Comparison of ENCODE assay signal across 10 mouse cellular contexts in the genomic region with DNA sequence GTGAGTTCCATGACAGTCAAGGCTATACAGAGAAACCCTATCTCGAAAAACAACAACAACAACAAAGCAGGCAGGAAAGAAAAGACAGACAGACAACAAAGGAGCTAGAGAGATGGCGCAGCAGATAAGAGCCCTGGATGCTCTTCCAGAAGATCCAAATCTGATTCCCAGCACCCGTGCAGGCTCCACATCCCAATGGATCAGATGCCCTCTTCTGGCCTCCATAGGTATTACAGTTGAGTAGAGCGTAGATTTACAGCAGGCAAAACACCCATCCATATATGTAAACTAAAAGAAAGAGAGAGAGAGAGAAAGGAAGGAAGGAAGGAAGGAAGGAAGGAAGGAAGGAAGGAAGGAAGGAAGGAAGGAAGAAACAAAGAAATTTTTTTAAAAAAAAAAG. TPM values are rescaled to one million over a fixed set of nuclear protein-coding genes. Genes with fewer than 3 reads are reported as not detected.
DNase-seq lines count a peak whose midpoint lies in the region; ATAC-seq and TF ChIP-seq lines count a peak whose summit lies in the region.
"Had no signal": no experiment of that assay in that cellular context is flagged by ENCODE, and none has a peak within 500 bp of the region (broad histone marks: within the 10 kb centered on the region; RNA-seq: fewer than 3 reads in every experiment).

No protein-coding gene starts in this region.

- no peaks in the 10 kb centered on the region for H3K4me1 ChIP-seq in kidney, embryonic 15.5 days
- H3K4me1 ChIP-seq in lung, adult 2 months (ENCODE audit: control insufficient read depth, insufficient read depth, low read length): peaks cover 3% of the 10 kb centered on the region; the same call in 1 of the 2 replicates
- H3K4me1 ChIP-seq: liver, embryonic 15.5 days had no signal

- no peak overlapping the region for H3K9ac ChIP-seq in kidney, embryonic 15.5 days
- H3K9ac ChIP-seq: liver, embryonic 15.5 days had no signal

- H3K4me3 ChIP-seq in kidney, embryonic 15.5 days (replicated peaks): no peak overlapping the region
- no peak overlapping the region for H3K4me3 ChIP-seq in lung, adult 2 months (replicated peaks; ENCODE audit: extremely low read depth, low read depth, low read length)
- H3K4me3 ChIP-seq: liver, embryonic 15.5 days had no signal

- no peak overlapping the region for H3K27ac ChIP-seq in kidney, embryonic 15.5 days
- H3K27ac ChIP-seq: liver, embryonic 15.5 days had no signal

- H3K27me3 ChIP-seq in kidney, embryonic 15.5 days: no peaks in the 10 kb centered on the region
- H3K27me3 ChIP-seq: liver, embryonic 15.5 days had no signal

- no peaks in the 10 kb centered on the region for H3K36me3 ChIP-seq in kidney, embryonic 15.5 days
- H3K36me3 ChIP-seq: liver, embryonic 15.5 days had no signal

- TF ChIP-seq CTCF in lung, adult 2 months (IDR thresholded peaks at IDR 0.05; ENCODE audit: insufficient read depth, low read length): peak; percentile 68

- peak; percentile 65 for DNase-seq in kidney, adult 9 months
- peak; percentile 58 for DNase-seq in NIH3T3 (ENCODE audit: low read depth)
- no peak for DNase-seq in lung, adult 2 months
- no peak for DNase-seq in adrenal gland, adult 8-10 months
- DNase-seq in adrenal gland, postnatal 4 days (ENCODE audit: low spot score in 2 of 2): no peak

- TF ChIP-seq POLR2A in lung, adult 2 months (IDR thresholded peaks at IDR 0.05; ENCODE audit: borderline replicate concordance, extremely low read depth, low read depth, low read length): no peak

- H3K9me3 ChIP-seq in kidney, embryonic 15.5 days (replicated peaks): no peaks in the 10 kb centered on the region
- H3K9me3 ChIP-seq: liver, embryonic 15.5 days had no signal

- H3K4me2 ChIP-seq in kidney, embryonic 15.5 days: no peak overlapping the region
- H3K4me2 ChIP-seq: liver, embryonic 15.5 days had no signal

- WGBS in kidney, embryonic 15.5 days: 57% methylated on average over 4 of the region's 4 CpGs
- 60% methylated on average over 4 of the region's 4 CpGs for WGBS in lung, adult 2 months

- ATAC-seq in kidney, embryonic 15.5 days (replicated peaks; ENCODE audit: low FRiP score): no peak
- peak; percentile 26 for ATAC-seq in CD4-positive, CD25-positive, alpha-beta regulatory T cell, adult 4 months

RNA-seq across cellular contexts. Expression of a gene that starts 51.2 kb away (rescaled TPM):
- 0.09 TPM in 1 of 2 replicates, not detected in the other for polyA plus RNA-seq in kidney, embryonic 15.5 days (2015; fragmentation: Nextera tagmentation; extraction: Ambion mirVana)
- under 1 TPM in 1 of 2 experiments, not detected in 1; 0.33 TPM for polyA plus RNA-seq in CD4-positive, CD25-positive, alpha-beta regulatory T cell, adult 4 months (2017; shearing (Covaris generic))
- not detected in 2 replicates for polyA plus RNA-seq in lung, adult 2 months (2012; rRNA removed)
- total RNA-seq in adrenal gland, adult 8-10 months (2022): not detected
- total RNA-seq in adrenal gland, postnatal 4 days (2021): under 1 TPM in 1 of 2 experiments, not detected in 1; 0.23 TPM
- total RNA-seq: heart, postnatal 14 days had no signal
- polyA plus RNA-seq: embryonic facial prominence, embryonic 14.5 days had no signal

Comparison
In these comparisons a context has a peak if more than half of its experiments do, and no peak if none do; other contexts are left out.
1. DNase-seq: peak in kidney, adult 9 months (single experiment) and NIH3T3 (single experiment); none in lung, adult 2 months (single experiment), adrenal gland, adult 8-10 months (single experiment) and adrenal gland, postnatal 4 days (0 of 2).